Mouse (Mus musculus) hindbrain, embryonic 12.5 days (tissue): ENCODE results near the gene Kif4. TPM values are rescaled to one million over a fixed set of nuclear protein-coding genes. Genes with fewer than 3 reads are reported as not detected.

ENCODE experiments used
- ATAC-seq: fragments of 200-750 bp; cut with Nextera tagmentation; 2 replicates; pipeline ENCODE4 v1.8.0; 2017; ENCODE audit warnings: moderate TSS enrichment; ENCODE audit not compliant: low FRiP score
- H3K27ac ChIP-seq: fragments of 300-500 bp; sonication (generic); 2 replicates; pipeline ENCODE4 v1.5.1; 2016; ENCODE audit warnings: mild to moderate bottlenecking
- H3K27me3 ChIP-seq: fragments of 300-500 bp; sonication (generic); 2 replicates; pipeline ENCODE4 v1.6.1; 2016; ENCODE audit warnings: mild to moderate bottlenecking
- H3K36me3 ChIP-seq: fragments of 300-500 bp; sonication (generic); 2 replicates; pipeline ENCODE4 v1.6.1; 2016; ENCODE audit warnings: mild to moderate bottlenecking
- H3K4me1 ChIP-seq: fragments of 300-500 bp; sonication (generic); 2 replicates; pipeline ENCODE4 v1.6.1; 2016
- H3K4me2 ChIP-seq: fragments of 300-500 bp; sonication (generic); replicated peaks from 2 replicates; pipeline ENCODE4 v1.6.1; 2016; ENCODE audit warnings: mild to moderate bottlenecking
- H3K4me3 ChIP-seq: fragments of 300-500 bp; sonication (generic); 2 replicates; pipeline ENCODE4 v1.5.1; 2016; ENCODE audit warnings: mild to moderate bottlenecking
- H3K9ac ChIP-seq: fragments of 300-500 bp; sonication (generic); 2 replicates; pipeline ENCODE4 v1.6.1; 2016; ENCODE audit warnings: mild to moderate bottlenecking, moderate library complexity
- H3K9me3 ChIP-seq: fragments of 300-500 bp; sonication (generic); replicated peaks from 2 replicates; pipeline ENCODE4 v1.6.1; 2016; ENCODE audit warnings: mild to moderate bottlenecking
- WGBS: fragments of 180-500 bp; shearing (Covaris S2); methylation state at CpG from one replicate; pipeline ENCODE4 v1.1.7; 2016; 5-methylcytosine and 5-hydroxymethylcytosine counted together
- polyA plus RNA-seq: library from polyadenylated mRNA; unstranded; fragments of >200 nt; fragmentation: Nextera tagmentation; extraction: Ambion mirVana; gene quantifications from 2 replicates; pipeline ENCODE4 v1.2.1, GENCODE M21; 2016

Kif4 gene
- 22.9 and 27.0 TPM in 2 replicates for polyA plus RNA-seq

DNA sequence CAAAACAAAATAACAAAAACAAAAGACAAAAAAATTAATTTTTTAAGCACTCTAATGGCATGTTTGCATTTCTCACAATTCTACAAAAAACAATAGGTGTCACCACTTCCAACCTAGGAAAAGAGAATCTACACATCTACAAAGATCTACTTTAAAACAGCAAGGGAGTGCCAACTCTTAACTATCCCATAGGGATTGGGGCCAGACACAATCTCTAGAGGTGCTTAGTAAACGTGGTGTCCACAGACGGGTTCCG, at the start of gene Kif4:
Gene Kif4 (plus strand): TSS at position 192 of the 256 bp plus-strand sequence.
- H3K36me3 ChIP-seq, result peaks cover 3% of the 10 kb centered on the region; the same call in 1 of the 2 replicates
- H3K4me1 ChIP-seq, result no peaks in the 10 kb centered on the region
- H3K9me3 ChIP-seq, result no peaks in the 10 kb centered on the region
- peak within 1 kb of the TSS; percentile 62 for H3K9ac ChIP-seq
- WGBS, result 17% methylated on average over 3 of the region's 3 CpGs
- H3K4me2 ChIP-seq, result peak within 1 kb of the TSS; percentile 66
- H3K27me3 ChIP-seq, result no peaks in the 10 kb centered on the region
- no peak within 1 kb of the TSS for H3K27ac ChIP-seq
- peak within 1 kb of the TSS; percentile 49 for H3K4me3 ChIP-seq
- no peak for ATAC-seq

DNA sequence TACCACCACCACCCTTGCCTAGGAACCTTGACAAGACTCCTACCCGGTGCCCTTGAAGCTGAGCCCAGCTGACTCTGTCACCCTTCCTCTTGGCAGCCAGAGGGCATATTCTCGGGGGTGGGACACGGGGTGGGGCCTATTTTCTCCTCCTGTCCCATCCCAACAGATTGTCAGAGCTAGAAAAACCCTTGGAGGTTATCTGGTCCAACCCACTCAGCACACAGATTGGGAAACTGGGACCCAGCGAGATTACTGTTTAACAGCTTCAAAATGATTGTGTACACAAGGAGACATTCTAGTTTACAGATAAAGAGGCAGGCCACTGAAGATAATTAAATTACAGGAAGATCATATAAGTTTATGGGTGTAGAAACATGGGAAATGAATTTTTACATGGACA, 30.7 kb upstream of the Kif4 start, which contains the start of gene P2ry4:
Gene P2ry4 (minus strand): TSS at position 79 of the 400 bp plus-strand sequence.
- peaks cover 25% of the 10 kb centered on the region for H3K27me3 ChIP-seq
- H3K4me3 ChIP-seq, result no peak within 1 kb of the TSS
- WGBS, result 66% methylated on average over 4 of the region's 4 CpGs
- H3K4me2 ChIP-seq, result no peak within 1 kb of the TSS
- no peak for ATAC-seq
- no peaks in the 10 kb centered on the region for H3K9me3 ChIP-seq
- H3K27ac ChIP-seq, result no peak within 1 kb of the TSS
- H3K36me3 ChIP-seq, result no peaks in the 10 kb centered on the region
- no peaks in the 10 kb centered on the region for H3K4me1 ChIP-seq
- H3K9ac ChIP-seq, result no peak within 1 kb of the TSS

DNA sequence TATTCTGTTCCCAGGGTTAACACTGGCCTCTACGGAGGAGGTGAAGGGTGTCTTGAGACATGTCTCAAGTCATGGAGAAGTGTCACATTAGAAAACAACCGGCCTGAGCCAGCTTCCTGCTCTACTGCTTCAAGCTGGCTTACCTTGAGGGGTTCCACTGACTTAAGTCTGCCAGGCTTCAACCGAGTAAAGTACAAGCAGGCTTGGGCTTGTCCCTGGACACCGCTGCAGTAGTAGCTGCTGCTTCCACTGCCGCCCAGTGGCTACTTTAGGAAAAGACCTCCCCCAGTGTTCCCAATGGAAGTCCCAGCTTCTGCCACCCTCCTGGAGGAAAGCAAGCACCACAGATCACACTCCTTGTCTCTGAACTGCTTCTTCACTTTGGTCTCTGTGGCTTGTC, 28.1 kb upstream of the Kif4 start:
- Histone ChIP-seq H3K9me3 (no peaks in the 10 kb centered on the region), H3K4me1 (no peaks in the 10 kb centered on the region), H3K27me3 (peaks cover 21% of the 10 kb centered on the region), H3K27ac (no peak overlapping the region), H3K9ac (no peak overlapping the region), H3K36me3 (no peaks in the 10 kb centered on the region), H3K4me3 (no peak overlapping the region), H3K4me2 (no peak overlapping the region)
- WGBS, result 26% methylated on average over 5 of the region's 5 CpGs
- no peak for ATAC-seq

DNA sequence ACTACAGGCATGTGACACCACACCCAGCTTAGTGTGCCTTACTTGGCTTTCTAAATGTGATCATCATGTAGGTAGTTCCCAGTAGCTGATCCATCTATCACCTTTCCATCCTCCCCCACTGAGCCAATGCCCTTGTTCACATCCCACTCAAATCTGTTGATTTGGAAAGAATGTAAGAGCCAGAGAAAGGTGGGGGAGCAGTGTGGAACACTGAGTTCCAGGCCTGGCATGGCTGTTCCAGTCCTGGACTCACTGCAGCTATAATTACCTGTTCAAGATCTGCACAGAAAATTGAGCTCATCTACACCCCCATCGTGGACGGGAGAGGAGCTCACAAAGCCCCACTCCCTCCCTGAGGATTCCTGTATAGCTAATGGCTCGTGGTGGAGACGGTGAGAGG, 25.8 kb upstream of the Kif4 start:
- Histone ChIP-seq H3K4me3 (no peak overlapping the region), H3K27me3 (peaks cover 11% of the 10 kb centered on the region), H3K4me1 (no peaks in the 10 kb centered on the region), H3K9me3 (no peaks in the 10 kb centered on the region), H3K27ac (no peak overlapping the region), H3K36me3 (no peaks in the 10 kb centered on the region), H3K9ac (no peak overlapping the region), H3K4me2 (no peak overlapping the region)
- ATAC-seq, result no peak
- WGBS, result 69% methylated on average over 4 of the region's 4 CpGs

DNA sequence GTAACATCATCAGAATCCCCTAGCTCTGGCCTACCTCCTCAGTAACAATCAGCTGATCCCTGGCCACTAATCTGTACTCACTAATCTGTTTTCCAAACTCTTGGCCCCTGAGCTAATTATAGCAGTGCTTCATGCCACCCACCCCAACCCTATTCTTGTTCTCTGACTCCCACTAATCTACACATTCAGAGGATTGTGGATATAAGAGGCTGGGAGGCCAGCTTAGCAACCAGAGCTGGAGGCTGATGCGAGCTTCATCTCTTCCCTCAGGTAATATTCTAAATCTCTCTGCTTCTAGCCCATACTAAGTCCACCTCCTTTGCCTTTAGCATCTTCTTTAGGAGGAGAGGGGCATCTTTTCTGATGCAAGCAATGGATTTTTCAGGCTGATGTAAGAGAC, 20.2 kb upstream of the Kif4 start, which contains the start of gene Arr3:
Gene Arr3 (plus strand): TSS at position 184 of the 400 bp plus-strand sequence.
- ATAC-seq, result no peak
- H3K36me3 ChIP-seq, result no peaks in the 10 kb centered on the region
- WGBS, result 68% methylated on average over 1 of the region's 1 CpGs

DNA sequence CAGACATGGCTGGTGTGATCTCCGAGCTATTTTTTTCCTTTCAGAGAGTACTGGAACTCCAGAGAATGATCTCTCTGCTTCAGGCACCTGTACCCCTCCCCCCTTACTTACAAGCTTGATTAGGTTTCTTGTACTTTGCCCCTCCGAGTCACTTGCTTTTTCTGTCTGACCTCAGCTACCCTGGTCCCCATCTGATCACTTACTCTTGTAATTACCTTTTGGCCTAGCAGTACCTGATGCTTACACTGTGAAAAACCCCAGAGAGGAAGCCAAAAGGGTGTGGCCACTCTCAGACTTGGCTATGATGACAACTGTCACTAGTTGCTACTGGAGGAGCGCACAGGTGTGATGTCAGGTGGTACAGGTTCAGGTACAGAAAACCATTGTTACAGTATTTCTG, 7.0 kb upstream of the Kif4 start:
- no peak for ATAC-seq
- H3K4me3 ChIP-seq, result no peak overlapping the region
- peaks cover 3% of the 10 kb centered on the region; the same call in 1 of the 2 replicates for H3K36me3 ChIP-seq
- no peaks in the 10 kb centered on the region for H3K9me3 ChIP-seq
- WGBS, result 68% methylated on average over 3 of the region's 3 CpGs
- H3K9ac ChIP-seq, result no peak overlapping the region
- no peak overlapping the region for H3K27ac ChIP-seq
- peaks cover 19% of the 10 kb centered on the region for H3K27me3 ChIP-seq
- H3K4me1 ChIP-seq, result no peaks in the 10 kb centered on the region
- no peak overlapping the region for H3K4me2 ChIP-seq

More for the DNA sequence above, 20.2 kb upstream of the Kif4 start, which contains the start of gene Arr3:
- Histone ChIP-seq H3K4me2 (no peak within 1 kb of the TSS), H3K27me3 (peaks cover 10% of the 10 kb centered on the region), H3K9ac (no peak within 1 kb of the TSS), H3K4me1 (no peaks in the 10 kb centered on the region), H3K9me3 (no peaks in the 10 kb centered on the region), H3K4me3 (no peak within 1 kb of the TSS), H3K27ac (no peak within 1 kb of the TSS)

DNA sequence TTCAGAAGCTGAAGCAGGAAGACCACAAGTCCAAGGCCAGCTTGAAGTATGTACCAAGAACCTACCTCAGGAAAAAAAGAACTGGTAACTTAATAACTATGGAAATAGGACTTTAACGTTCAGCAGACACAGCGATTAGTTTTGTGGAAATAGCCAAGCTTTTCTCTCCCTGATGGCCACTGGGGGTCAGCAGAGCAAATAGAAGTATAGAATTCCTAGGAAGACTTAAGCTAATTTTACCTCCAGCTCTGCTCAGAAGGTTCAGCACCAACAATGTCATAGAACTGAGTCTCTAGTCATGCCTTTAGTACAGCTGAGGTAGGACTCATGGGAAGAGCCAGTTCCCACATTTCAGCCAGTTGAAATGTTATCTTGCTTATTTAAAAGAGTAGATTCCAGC, 4.2 kb upstream of the Kif4 start:
- no peak overlapping the region for H3K4me2 ChIP-seq
- WGBS, result 71% methylated on average over 2 of the region's 2 CpGs
- no peaks in the 10 kb centered on the region for H3K4me1 ChIP-seq
- ATAC-seq, result no peak
- no peaks in the 10 kb centered on the region for H3K9me3 ChIP-seq
- no peak overlapping the region for H3K9ac ChIP-seq
- H3K4me3 ChIP-seq, result no peak overlapping the region
- H3K27ac ChIP-seq, result no peak overlapping the region
- H3K27me3 ChIP-seq, result peaks cover 19% of the 10 kb centered on the region
- H3K36me3 ChIP-seq, result peaks cover 3% of the 10 kb centered on the region; the same call in 1 of the 2 replicates

DNA sequence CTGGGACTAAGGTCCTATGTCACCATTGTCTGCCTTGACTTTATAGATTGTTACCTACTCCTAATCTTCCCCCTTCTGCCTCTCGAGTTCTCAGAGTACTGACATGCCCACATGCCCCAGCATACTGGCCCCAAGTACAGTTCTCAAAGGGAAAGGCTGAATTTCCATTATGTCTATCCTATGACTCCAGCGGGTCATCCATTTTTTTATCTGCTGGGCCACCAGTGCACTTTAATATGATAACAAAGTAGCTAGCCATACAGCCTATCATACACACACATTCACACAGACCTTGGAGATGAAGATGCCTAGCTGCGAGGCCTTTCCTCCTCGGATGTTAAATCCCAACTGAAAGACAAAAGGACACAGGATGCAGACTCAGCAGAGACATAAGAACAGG, 1.3 kb upstream of the Kif4 start:
- Histone ChIP-seq H3K9ac (no peak overlapping the region), H3K27ac (no peak overlapping the region), H3K36me3 (peaks cover 3% of the 10 kb centered on the region; the same call in 1 of the 2 replicates), H3K27me3 (no peaks in the 10 kb centered on the region), H3K4me3 (no peak overlapping the region), H3K9me3 (no peaks in the 10 kb centered on the region), H3K4me1 (no peaks in the 10 kb centered on the region), H3K4me2 (no peak overlapping the region)
- WGBS, result 83% methylated on average over 4 of the region's 4 CpGs
- ATAC-seq, result no peak

DNA sequence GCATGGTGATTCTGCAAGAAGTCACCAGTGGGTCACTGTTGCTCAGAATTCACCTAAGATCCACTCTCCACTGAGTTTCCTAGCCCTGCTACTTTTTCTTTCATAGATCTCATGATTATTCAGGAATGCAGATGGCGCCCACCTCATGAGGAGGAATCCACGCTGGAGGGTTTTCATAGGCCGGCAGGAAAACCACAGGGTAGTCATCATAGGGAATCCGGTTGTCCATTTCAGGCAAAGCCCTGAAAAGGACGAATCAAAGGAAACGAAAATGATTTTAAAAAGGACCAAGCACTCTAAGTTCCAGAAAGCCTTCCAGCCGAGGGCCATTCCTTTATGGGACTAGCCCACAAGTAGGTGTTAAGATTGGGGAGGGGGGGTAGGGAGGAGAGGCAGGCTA, 391 bp upstream of the Kif4 start:
- WGBS, result 48% methylated on average over 7 of the region's 7 CpGs
- Histone ChIP-seq H3K4me3 (peak overlapping the region; percentile 49), H3K27ac (no peak overlapping the region), H3K4me1 (no peaks in the 10 kb centered on the region), H3K9me3 (no peaks in the 10 kb centered on the region), H3K9ac (peak overlapping the region; percentile 55), H3K4me2 (peak overlapping the region; percentile 66), H3K36me3 (peaks cover 3% of the 10 kb centered on the region; the same call in 1 of the 2 replicates), H3K27me3 (no peaks in the 10 kb centered on the region)
- peak; percentile 23; the same call in 1 of the 2 replicates for ATAC-seq

DNA sequence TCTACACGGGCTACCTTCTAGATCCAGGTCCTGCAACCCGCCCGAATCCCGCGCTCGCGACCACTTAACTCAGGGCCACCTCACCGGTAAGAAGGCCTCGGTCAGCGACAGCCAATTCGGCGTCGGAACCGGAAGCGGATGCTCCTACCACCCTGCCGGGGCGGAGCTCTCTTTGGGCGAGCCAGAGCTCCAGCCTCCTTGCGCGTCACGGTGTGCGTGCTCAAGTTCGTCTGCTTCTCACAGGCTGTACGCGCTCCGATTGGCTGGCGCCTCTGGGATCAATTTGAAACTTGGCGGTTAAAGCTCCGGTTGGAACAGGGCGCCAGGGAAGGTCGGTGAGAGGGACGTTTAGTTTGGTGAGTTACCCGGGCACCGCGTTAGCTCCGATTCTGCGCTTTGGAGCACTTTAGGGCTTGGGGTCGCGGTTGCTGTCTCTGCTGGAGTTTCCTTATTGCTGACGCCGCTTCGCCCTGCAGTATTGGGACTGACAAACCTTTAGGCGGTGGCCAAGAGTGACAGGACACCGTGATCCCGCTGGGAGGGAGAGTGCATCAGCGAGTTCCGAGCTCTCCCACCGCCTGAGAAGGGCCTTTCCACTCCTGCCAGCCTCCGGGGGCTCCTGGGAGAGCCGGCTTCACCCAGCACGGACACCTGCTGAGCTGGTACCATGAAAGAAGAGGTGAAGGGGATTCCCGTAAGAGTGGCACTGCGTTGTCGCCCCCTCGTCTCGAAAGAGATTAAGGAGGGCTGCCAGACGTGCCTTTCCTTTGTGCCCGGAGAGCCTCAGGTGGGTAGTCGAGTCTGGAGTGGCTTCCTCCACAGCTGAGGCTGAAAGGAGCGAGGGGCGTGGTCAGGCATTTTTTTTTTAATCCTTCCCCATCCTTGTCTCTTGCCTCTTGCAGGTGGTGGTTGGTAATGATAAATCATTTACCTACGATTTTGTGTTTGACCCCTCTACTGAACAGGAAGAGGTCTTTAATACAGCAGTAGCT, 561 bp downstream of the Kif4 start, which contains the start of gene Pdzd11:
Gene Pdzd11 (minus strand): TSS at position 767 of the 992 bp plus-strand sequence.
- no peaks in the 10 kb centered on the region for H3K27me3 ChIP-seq
- peak within 1 kb of the TSS; percentile 66 for H3K4me2 ChIP-seq
- no peak within 1 kb of the TSS for H3K27ac ChIP-seq
- WGBS, result 22% methylated on average over 62 of the region's 62 CpGs
- H3K9ac ChIP-seq, result peak within 1 kb of the TSS; percentile 62
- ATAC-seq, result peak; percentile 100
- peaks cover 3% of the 10 kb centered on the region; the same call in 1 of the 2 replicates for H3K36me3 ChIP-seq
- no peaks in the 10 kb centered on the region for H3K9me3 ChIP-seq
- peak within 1 kb of the TSS; percentile 49 for H3K4me3 ChIP-seq
- H3K4me1 ChIP-seq, result no peaks in the 10 kb centered on the region

DNA sequence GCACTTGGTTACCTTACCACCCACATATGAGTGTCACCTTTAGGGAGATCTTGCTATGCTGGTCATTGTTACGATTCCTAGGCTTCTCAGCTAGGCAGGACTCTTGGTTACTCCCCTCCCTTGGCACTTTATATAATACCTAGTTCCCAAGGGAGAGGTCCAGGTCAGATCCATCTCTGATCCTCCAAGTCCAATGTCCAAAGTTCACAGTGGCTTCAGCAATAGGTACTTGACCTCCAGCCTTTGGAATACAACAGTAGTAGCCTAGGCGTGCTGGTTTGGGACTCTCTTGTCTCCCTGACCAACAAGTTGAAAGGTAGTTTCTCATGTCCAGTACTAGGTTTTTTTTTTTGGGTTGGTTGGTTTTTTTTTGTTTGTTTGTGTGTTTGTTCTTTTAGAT, 3.5 kb downstream of the Kif4 start:
- H3K36me3 ChIP-seq, result no peaks in the 10 kb centered on the region
- WGBS, result 93% methylated on average over 2 of the region's 2 CpGs
- H3K27me3 ChIP-seq, result no peaks in the 10 kb centered on the region
- no peak overlapping the region for H3K27ac ChIP-seq
- H3K9me3 ChIP-seq, result no peaks in the 10 kb centered on the region
- ATAC-seq, result no peak
- H3K4me1 ChIP-seq, result no peaks in the 10 kb centered on the region
- no peak overlapping the region for H3K4me2 ChIP-seq
- H3K4me3 ChIP-seq, result no peak overlapping the region
- no peak overlapping the region for H3K9ac ChIP-seq

DNA sequence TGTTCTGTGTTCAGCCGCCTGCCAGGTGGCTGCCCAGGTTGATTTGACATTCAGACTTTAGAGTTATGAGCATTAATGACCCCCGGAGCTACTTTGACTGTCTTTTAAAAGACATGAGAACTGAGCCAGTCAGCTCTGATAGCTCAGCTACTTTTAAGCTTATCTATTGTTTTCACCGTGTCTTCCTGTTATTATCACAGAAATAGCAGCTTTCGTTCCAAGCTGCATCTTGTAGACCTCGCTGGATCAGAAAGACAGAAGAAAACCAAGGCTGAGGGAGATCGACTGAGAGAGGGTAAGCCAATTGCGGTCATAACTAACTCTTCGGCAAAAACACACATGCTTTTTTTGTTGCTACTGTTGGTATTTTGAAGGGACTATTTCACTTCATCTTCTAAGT, 12.9 kb downstream of the Kif4 start:
- Histone ChIP-seq H3K9me3 (no peaks in the 10 kb centered on the region), H3K9ac (no peak overlapping the region), H3K36me3 (0 out of 2 replicates have a peak, but pooled peaks cover 5% of the 10 kb centered on the region), H3K27me3 (no peaks in the 10 kb centered on the region), H3K4me2 (no peak overlapping the region), H3K27ac (no peak overlapping the region), H3K4me1 (no peaks in the 10 kb centered on the region), H3K4me3 (no peak overlapping the region)
- ATAC-seq, result no peak
- WGBS, result 95% methylated on average over 8 of the region's 8 CpGs
